In the genomic region with DNA sequence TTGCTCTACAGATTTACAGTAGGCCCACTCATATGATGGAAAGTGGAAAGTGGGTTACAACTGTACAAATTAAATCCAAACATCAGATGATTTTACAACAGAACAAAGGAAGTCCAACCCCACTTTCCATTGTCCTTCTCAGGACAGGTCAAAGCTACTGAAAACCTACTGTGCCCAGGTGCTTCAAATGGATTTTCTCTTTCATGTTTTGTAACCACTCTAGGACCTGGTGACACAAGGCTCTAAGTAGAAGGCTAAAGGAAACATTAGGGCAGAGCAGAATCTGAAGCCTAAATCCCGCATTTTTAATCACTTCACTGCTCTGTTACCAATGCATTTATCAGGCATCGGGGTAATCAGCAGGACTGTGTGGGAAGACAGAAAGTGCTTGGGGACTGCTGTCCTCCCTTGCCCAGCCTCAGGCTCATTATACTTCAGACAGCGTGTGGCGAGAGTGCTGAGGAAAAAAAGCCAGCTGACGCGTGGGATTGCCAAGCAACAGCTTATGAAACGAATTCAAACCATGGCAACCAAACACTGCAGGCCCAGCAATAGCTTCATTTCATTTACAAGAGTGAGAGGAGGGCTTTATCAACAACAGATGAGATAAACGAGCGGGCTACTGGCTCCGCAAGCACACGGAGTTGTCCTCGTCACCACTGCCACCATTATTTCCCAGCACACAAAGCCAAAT, we compare ENCODE assay signal across 9 mouse cellular contexts. TPM values are rescaled to one million over a fixed set of nuclear protein-coding genes. Genes with fewer than 3 reads are reported as not detected.
DNase-seq lines count a peak whose midpoint lies in the region; ATAC-seq and TF ChIP-seq lines count a peak whose summit lies in the region.
"Had no signal": no experiment of that assay in that cellular context is flagged by ENCODE, and none has a peak within 500 bp of the region (broad histone marks: within the 10 kb centered on the region; RNA-seq: fewer than 3 reads in every experiment).

No protein-coding gene starts in this region.

- DNase-seq in cerebellum, postnatal 25 days: peak; percentile 11 to 20
- DNase-seq in cerebellum, adult 11 months: no peak
- peak; percentile 51 for DNase-seq in gastrocnemius, adult 2 months
- peak; percentile 51 to 58 for DNase-seq in lung, adult 18-20 months
- peak; percentile 89 for DNase-seq in retina, postnatal 1 day
- DNase-seq in urinary bladder, adult 2 months (ENCODE audit: low spot score): no peak
- DNase-seq in kidney, adult 18-20 months: no peak

- ATAC-seq in hindbrain, embryonic 13.5 days (ENCODE audit: low FRiP score): peak; percentile 86

- peak overlapping the region; percentile 8; the same call in 1 of the 2 replicates for H3K27ac ChIP-seq in gastrocnemius, adult 2 months
- peak overlapping the region; percentile 74 for H3K27ac ChIP-seq in hindbrain, embryonic 13.5 days
- H3K27ac ChIP-seq: limb, embryonic 15.5 days had no signal

- no peaks in the 10 kb centered on the region for H3K36me3 ChIP-seq in hindbrain, embryonic 13.5 days
- H3K36me3 ChIP-seq: limb, embryonic 15.5 days had no signal

- intact Hi-C loops in gastrocnemius, adult 2 months (cut with DNase I): no loop called here

- H3K4me2 ChIP-seq in hindbrain, embryonic 13.5 days: peak overlapping the region; percentile 21; the same call in 1 of the 2 replicates
- H3K4me2 ChIP-seq: limb, embryonic 15.5 days had no signal

- H3K4me3 ChIP-seq in gastrocnemius, adult 2 months: no peak overlapping the region
- H3K4me3 ChIP-seq in hindbrain, embryonic 13.5 days: no peak overlapping the region
- H3K4me3 ChIP-seq: limb, embryonic 15.5 days had no signal

- H3K9me3 ChIP-seq in hindbrain, embryonic 13.5 days: no peaks in the 10 kb centered on the region
- H3K9me3 ChIP-seq: limb, embryonic 15.5 days had no signal

- no peak overlapping the region for H3K9ac ChIP-seq in hindbrain, embryonic 13.5 days
- H3K9ac ChIP-seq: limb, embryonic 15.5 days had no signal

- no peak for TF ChIP-seq CTCF in gastrocnemius, adult 2 months (IDR thresholded peaks at IDR 0.05)

- 0 out of 2 replicates have a peak, but pooled peaks cover 4% of the 10 kb centered on the region for H3K4me1 ChIP-seq in hindbrain, embryonic 13.5 days (replicated peaks)
- H3K4me1 ChIP-seq: limb, embryonic 15.5 days had no signal

- no peaks in the 10 kb centered on the region for H3K27me3 ChIP-seq in hindbrain, embryonic 13.5 days
- H3K27me3 ChIP-seq: limb, embryonic 15.5 days had no signal

- WGBS in hindbrain, embryonic 13.5 days: 25% methylated on average over 12 of the region's 12 CpGs

RNA-seq across cellular contexts. Expression of gene Usp27x, which starts 40.7 kb away (rescaled TPM):
- total RNA-seq in gastrocnemius, adult 2 months (2021): under 1 TPM; 0.17 to 0.20 TPM
- 1.6 and 1.9 TPM in 2 replicates for polyA plus RNA-seq in hindbrain, embryonic 13.5 days (2015; fragmentation: Nextera tagmentation; extraction: Ambion mirVana)
- polyA plus RNA-seq in urinary bladder, adult 2 months (2012; rRNA removed): 5.1 and 6.2 TPM in 2 replicates

Comparison
In these comparisons a context has a peak if more than half of its experiments do, and no peak if none do; other contexts are left out.
1. DNase-seq: peak in cerebellum, postnatal 25 days (2 of 2), gastrocnemius, adult 2 months (single experiment), lung, adult 18-20 months (2 of 2) and retina, postnatal 1 day (single experiment); none in cerebellum, adult 11 months (single experiment), urinary bladder, adult 2 months (single experiment) and kidney, adult 18-20 months (single experiment).